Mouse (Mus musculus) hindlimb bud, embryonic 11.5 days (tissue): ENCODE data around the gene Prkcb.

ENCODE experiments used
- DNase-seq: peaks from one replicate; pipeline ENCODE4 v3.0.0-alpha.2; 2012; ENCODE audit warnings: low read depth, low spot score; ENCODE audit errors: extremely low spot score

Gene Prkcb

DNA sequence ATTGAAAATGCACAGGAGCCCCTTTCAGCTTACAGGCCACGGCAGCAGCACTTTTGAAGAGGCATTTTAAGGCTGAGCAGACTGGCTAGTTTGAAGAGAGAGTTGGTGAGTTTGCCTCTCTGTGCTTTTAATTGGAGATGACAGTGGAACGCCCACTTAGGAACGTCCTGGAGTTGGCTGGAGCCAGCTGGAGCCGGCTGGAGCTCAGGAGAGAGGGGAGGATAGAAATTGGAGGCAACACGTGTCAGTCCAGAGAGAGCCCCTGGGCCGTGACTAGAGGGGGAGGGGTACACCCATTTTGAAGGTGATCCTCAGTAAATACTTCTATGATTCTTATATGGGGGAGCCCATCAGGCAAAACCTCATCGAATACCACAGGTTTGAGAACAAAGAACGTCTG lies 287.0 kb downstream of the Prkcb start:
- no peak for DNase-seq

DNA sequence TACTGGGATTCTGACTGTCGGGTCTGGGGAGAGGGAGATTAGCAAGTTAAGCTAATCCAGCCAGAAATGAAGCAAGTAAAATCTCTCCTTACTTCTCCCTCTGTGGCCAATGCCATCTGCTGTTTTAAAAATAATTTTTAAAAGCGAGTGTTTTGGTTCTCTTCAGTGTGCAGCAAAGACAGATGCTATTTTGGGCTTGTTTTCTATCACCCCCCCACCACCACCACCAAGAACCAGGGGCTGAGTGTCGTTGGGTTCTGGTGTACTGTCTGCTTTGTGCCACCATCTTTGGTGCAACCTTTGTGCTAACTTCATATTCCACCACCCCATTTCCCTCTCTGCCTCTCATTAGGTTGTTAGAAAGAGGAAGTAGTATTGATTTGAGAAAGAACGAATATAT lies 289.0 kb downstream of the Prkcb start:
- no peak for DNase-seq

DNA sequence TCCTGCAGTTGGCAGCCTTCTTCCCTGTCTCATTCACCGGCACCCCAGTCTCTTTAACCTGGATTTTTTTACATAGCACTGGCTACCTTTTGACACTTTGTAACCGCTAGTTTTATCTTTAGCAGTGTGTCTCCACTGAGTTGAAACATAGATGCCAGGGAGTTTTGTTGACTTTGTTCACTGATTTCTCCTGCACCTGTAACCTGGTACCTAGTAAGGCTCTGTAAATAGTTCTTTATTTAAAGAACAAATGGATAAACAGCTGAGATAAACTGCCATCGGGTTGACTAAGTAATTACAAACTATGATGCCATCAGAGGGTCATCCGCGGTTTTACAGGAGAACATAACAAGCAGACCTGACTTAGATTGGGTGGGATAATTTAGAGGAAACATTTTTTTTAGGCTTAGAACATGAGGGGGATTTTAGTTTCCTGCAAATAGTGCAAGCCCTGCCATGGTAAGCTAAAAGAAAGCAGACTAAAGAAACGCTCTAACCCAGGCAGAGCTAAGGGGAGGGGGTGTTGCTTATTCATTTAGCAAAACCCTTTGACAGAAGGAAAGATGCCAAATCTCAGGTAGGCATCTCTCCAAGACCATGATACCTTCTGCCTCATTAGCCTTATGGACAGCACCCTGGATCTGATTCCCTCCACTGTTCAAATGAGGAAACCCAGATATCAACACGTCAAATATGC lies 291.1 kb downstream of the Prkcb start:
- DNase-seq = no peak

DNA sequence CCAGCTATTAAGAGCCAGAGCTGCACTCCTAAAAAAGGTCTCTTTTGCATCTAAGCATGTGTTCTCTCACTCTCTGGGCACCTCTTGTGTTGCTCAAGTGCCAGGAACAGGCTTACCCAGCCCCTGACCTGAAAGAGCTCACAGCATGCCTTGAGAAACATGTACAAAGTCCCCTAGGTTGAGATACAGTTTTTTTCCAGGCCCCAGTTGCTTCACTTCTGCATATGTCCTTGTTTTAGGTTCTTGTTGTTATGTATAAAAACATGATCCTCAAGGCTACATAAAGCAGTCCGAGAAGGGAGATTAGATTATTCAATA lies 291.6 kb downstream of the Prkcb start:
- DNase-seq = no peak

DNA sequence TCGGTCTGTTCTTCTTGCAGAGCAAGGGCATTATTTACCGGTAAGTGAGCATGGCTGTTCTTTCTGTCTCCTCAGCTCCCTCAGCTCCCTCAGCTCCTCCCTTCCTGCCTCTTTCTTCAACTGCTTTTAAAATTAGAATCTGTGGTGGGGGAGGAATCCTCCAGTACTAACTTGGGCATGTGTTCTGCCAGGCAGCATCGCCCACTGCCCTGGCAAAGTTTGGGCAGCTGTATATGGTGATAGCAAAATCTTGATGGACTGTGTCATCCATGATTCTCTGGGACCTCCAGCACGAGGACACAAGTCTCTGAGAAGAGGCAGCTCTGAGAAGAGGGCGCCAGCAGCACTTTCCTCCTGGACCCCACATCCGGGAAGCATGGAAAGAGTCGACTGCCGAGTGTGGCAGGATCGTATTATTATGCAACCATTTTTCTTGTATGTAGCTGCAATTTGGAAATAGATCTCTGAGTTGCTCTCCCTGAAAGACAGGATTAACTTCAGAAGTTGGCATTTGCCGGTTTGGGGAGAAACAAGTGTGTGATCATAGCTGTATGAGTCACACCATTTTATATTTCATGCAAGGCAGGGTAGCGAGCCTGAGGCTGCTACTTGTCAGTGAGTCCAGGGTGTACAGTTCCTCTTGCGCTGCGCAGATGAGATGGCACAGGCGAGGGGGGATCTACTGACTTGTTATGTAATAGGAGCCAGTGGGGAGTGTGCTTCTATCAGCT lies 296.0 kb downstream of the Prkcb start:
- no peak for DNase-seq

DNA sequence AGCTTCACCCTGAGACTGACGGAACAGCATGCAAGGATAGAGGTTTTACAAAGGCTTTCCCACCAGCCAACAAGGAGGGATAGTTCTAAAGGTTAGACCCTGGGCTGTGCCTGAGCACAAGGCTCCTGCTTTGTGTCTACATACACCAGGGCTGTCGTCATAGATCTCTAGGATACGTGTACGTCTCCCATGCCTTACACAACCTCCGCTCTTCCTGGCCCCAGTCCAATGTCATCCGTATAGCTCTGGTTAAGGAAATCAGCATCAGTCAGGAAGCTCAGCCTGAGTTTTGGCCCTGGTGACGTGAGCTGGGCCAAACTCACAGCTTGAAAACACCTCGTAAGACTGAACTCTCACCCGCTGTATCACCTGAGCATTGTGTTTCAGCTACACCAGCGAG lies 307.3 kb downstream of the Prkcb start:
- no peak for DNase-seq

DNA sequence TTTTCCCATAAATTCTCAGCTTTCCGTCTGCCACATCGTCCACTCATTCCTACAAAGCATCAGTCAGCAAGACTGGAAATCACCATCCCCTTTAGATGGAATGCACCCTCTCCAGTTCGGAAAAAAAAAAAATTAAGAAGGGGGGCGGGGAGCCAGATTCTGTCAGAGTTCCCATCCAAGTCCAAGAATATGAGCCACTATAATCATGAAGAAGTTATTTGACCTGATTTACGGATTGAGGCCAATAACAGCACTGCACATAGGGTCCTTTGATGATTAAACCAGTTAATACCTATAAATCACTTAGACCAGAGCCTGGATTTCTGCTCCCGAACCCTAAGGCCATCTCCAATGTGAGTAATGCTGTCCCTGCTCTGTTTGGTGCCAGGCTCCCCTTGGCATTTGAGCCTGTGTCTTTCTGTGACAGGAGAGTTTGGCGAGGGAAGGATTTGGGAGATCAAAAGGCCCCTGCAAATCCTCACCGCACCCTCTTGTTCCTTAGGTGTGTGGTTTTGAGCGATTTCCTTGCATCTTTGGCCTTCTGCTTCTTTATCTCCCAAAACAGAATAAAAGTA lies 308.1 kb downstream of the Prkcb start:
- DNase-seq = no peak

DNA sequence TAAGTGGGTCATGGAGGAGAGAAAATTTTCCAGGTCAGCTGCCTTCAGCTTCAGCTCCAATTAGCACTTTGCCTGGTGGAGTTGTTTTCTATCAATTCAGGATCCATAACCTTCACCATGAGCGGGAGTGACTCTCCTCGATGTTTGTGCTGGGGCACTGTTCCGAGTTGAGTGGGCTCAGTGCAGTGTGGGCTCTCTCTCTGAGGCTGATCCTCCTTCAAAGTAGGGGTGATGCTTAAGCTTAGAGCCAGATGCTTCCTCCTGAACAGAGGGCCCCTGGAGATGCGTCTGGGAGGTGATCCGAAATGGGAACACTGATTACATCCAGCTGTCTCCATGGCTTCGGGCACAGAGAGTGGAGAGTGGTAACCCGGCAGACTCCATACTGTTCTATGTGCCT lies 308.8 kb downstream of the Prkcb start:
- DNase-seq = no peak

DNA sequence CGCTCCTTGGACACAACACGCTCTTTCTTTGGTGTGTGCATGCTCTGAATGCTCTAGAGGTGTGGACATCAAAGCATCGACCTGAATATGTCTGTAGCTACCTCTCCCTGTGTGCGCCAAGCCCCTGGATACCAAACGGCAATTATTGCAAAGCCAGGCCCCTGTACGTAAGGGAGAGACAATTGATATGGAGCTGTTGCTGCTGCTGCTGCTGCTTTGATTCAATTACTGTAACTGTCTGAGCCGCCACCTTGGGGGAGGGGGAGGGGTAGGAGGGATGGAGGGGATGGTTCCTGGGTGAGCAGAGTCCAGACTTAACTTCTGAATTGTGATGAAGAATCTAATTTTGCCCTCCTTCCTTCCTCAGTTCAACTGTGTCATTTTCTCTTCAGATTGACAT lies 312.3 kb downstream of the Prkcb start:
- no peak for DNase-seq

DNA sequence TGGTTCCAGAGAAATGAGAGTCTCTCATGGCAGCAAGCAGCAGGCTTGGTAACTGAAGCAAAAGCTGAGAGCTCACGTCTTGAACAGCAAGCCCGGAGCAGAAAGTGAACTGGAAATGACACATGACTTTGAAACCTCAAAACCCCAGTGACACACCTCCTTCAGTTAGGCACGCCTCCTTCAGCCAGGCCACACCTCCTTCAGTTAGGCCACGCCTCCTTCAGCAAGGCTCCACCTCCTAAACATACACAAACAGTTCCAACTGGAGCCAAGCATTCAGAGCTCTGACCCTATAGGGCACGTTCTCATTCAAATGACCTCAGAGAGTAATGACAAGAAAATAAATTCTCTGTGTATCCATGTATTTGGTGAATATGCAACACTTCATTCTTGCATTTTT lies 316.5 kb downstream of the Prkcb start:
- no peak for DNase-seq

DNA sequence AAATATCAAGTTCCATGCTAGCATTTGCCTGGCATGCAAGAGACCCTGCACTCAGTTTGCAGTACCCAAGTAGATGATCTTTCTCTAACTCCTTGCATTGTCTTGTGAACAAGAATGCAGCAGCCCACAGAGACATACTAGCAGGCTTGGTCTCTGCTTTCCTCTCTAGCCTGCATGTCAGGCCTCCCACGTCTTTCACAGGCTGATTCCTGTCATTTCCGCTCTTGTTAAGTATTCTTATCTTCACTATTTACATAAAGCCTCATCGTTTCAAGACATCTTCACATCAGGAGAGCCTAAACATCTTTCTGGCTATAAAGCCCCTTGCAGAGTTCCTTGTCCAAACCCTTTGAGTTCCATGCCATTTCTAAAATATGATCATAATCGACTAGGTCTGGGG lies 320.9 kb downstream of the Prkcb start:
- no peak for DNase-seq

DNA sequence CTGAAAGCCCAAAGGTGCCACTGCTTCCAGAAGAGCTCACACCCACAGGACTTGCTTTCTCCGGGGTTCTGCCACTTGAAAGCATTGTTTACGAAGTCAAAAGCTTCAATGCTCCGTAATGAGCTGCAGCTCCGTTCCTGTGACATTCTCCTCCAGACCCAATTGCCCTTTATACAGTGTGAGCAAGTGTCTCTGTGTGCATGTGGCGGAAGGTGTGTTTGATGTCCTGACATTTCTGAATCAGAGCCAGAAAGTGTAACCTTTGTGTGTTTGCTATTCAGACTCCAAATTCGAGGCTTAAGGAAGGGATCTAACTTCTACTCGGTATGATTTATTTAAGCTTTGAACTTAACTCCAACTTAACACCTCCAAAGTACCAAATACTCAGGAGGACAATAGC lies 321.6 kb downstream of the Prkcb start:
- DNase-seq = no peak

DNA sequence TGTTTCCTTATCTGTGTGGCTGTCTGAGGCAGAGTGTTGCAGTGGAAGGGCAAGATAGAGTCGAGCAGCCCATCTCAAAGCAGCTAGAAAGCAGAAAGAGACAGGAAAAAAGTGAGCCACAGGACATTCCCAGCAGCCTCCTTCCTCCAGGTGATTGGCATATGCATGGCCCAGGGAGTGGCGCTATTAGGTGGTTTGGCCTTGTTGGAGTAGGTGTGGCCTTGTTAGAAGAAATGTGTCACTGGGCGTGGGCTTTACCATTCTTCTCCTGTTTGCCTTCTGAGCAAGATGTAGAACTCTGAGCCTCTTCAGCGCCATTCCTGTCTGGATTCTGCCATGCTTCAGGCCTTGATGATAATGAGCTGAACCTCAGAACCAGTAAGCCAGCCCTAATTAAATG lies 325.3 kb downstream of the Prkcb start:
- no peak for DNase-seq

DNA sequence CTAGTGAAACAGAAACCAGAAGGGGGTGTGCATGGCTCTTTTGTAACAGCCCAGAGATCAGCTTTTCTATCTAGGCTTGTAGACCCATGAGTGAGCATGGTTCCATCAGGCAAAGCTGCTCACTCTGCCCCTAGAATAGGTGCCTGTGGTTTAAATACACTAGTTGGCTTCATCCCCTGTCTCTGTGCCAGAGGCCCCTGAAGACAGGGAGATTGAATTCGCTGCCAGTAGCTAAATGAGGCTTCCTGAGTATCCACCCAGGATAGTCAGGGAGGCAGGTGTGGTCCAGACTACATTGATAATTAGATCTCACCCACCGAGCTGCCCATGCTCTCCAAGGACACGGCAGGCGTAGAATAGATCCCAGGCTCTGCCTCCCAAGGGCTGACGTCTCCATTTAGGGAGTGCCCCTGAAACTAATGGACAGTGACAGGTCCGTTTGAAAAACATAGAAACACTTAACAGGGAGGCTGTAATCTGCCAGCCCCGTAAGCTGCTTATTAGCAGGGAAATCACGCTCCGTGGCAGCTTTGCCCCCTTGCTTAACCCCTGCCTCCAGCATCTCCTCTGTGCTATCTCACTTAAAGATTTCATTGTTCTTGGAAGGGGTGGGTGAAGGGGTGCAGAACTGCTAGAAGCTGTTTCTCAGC lies 333.7 kb downstream of the Prkcb start:
- DNase-seq = no peak

DNA sequence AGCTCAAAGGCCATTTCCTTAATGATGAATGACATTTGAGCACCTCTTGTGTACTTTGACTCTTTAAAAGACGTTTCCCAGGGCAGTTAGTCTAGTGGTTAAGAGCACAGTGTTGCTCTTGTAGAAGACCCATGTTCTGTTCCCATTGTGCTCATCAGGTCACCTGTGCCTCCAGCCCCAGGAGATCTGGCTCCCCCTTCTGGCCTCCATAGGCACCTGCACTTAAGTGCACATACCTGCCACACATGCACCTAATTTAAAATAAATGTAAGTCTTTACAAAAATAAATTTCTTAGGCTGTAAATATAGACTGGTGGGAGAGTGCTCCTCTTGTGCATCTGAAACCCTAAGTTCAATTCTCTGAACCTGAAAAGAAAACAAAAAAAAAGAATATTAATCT lies 335.2 kb downstream of the Prkcb start:
- no peak for DNase-seq

DNA sequence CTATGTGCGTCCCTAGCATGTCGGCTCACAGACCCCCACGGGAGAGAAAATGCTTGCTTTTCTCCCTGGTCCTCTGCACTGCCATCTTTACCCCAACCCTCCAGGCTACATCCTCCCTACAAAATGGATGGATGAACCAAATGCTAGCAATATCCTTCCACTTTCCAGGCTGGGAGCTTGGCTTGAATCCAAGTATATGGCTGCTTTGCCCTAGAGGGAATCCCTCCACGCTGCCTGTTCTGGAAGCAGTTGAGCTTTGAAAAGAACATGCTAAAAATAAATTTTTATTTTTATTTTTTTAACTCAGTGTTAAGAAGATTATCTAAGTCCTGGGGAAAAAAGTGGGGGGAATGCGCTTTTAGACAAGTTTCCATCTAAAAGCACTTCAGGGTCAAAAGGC lies 339.5 kb downstream of the Prkcb start:
- no peak for DNase-seq

DNA sequence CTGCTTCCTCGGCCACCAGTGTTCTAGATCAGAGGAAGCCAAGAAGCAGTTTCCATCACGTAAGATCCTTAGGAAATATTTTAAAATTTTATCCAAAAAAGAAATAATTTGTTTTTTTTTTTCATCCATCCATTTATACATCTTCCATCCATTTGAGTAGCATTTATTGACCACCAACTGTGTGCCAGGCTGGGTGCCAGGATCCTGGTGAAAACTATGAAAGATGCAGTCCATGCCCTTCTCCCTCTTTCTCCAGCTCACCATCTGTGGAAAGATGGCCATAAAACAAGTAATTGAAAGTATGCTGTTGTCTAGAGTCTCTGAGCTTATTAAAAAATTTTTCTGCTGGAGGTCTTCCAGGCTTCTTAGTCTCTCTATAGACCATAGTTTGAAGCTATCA lies 341.8 kb downstream of the Prkcb start:
- DNase-seq = no peak

DNA sequence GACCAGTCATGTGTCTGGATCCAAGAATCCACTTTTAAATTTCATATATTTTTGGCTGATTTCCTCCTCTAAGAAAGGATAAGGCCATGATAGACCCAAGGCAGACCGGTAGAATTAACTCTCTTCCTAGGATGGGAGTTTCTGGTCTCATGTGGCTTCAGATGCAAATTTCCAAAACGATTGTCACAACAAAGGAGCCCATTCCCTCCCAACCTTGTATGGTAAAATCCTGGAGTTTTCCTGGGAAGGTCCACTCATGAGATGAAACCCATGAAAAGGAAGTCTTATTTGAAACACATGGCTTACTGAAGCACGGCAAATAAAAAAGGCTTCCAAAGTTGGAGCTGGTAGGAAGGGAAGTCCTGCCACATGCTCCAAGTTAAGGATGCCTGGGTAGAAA lies 342.6 kb downstream of the Prkcb start:
- DNase-seq = no peak

DNA sequence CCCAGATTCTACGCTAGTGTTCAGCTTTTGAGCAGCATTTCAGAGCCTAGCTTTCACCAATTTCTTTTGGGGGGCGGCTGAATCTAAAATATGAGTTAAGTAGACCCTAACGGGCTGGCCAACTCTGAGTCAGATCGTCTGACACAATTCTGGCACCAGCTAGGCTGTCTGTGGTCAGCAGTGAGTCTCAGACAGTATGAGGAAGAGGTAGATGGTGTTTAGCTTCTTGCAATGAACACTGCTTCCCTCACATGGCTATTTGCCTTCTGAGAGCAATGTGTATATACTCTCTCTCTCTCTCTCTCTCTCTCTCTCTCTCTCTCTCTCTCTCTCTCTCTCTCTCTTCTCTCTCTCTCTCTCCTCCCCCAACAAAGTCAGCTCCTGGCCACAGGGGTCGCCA lies 344.4 kb downstream of the Prkcb start:
- DNase-seq = no peak

DNA sequence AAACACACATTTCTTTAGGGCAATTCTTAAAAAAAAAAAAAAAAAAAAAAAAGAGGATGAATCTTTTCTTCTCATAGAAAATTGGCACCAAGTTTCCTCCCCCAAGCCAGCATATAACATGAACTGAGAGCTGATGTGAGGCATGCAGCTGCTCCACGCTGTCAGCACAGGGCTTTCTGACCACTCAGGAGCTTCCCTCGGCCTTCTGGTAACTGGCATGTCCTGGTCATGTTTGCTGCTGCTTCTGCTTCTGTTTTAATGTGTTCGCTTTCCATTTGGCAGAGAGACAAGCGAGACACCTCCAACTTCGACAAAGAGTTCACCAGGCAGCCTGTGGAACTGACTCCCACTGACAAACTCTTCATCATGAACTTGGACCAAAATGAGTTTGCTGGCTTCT lies 344.9 kb downstream of the Prkcb start:
- DNase-seq = no peak

DNA sequence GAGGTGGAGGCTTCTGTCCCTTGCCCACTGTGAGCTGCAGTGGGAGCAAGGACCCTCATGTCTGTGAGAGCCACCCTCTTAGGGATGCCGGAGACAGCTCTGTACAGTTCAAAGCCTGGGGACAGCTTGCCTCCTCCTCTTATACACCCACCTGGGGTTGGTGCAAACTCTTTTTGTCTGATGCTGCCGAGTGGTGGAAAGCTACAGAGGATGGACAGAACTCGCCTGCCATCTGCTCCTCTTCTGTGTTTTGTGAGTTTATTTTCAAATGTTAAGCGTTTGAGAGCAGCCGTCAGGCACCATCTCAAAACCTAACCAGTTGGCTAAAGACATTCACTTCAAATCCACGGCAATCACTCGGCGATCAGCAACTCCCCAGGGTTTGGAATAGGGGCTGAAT lies 355.1 kb downstream of the Prkcb start:
- DNase-seq = no peak

DNA sequence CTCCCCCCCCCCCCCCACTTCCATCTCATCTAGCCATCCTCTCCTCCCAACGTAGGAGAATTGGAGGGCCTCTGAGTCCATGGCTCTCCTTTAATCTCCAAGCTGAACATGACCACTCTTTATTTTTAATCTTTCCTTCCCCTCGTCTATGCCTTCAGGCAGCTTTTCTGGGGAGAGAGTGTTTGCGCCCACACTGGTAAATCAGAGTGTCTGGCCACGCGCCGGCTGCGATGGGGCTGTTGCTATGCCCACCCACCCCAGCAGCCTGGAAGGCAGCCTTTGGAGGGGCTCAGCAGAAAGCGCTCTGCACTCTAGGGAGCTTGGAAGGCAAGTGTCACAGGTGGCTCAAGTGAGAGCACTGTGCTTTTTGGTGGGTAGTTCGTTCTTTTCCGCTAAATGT lies 360.8 kb downstream of the Prkcb start:
- DNase-seq = no peak
